14 mouse cellular contexts compared by ENCODE assay signal in genomic region chr2:80621921-80622320, GRCm38 (mm10).
"Had no signal": no experiment of that assay in that cellular context is flagged by ENCODE, and none has a peak within 500 bp of the region (broad histone marks: within the 10 kb centered on the region; RNA-seq: fewer than 3 reads in every experiment).

No protein-coding gene starts in this region.

- H3K27ac ChIP-seq: kidney, postnatal 0 days; limb, embryonic 13.5 days; liver, embryonic 14.5 days; macrophage; stomach, embryonic 15.5 days had no signal

- H3K4me2 ChIP-seq: limb, embryonic 13.5 days; midbrain, embryonic 11.5 days; stomach, embryonic 15.5 days had no signal

- H3K9me3 ChIP-seq: limb, embryonic 13.5 days; stomach, embryonic 15.5 days had no signal

- H3K9ac ChIP-seq: limb, embryonic 13.5 days; liver, embryonic 14.5 days; stomach, embryonic 15.5 days had no signal

- H3K4me3 ChIP-seq: limb, embryonic 13.5 days; megakaryocyte, embryonic 14.5 days; stomach, embryonic 15.5 days had no signal

- DNase-seq: kidney, postnatal 36 days; left cerebral cortex, postnatal 4 days; lung, adult 2 months; lung, postnatal 10 days; right cerebral cortex, postnatal 14 days; thymus, adult 2 months; thymus, postnatal 25 days had no signal

- H3K27me3 ChIP-seq: limb, embryonic 13.5 days; megakaryocyte, embryonic 14.5 days; stomach, embryonic 15.5 days had no signal
